In the genomic region with DNA sequence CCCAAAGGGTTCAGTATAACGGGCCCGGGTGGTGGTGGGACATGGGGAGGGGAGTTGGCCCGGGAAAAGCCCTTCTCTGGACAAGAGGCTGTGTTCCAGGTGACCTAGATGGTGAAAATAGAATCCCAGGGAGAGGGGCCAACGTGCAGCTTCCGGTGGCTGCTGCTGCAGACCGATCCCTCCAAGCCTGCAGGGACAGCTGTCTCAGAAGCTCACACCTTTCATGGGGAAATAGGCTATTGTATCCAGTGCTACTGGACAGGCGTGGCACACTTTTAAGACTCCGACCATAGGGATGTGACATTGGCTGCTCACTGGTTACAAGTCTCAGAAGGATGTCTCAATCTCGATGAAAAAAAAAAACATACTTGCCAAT, we compare ENCODE assay signal across 9 mouse cellular contexts. TPM values are rescaled to one million over a fixed set of nuclear protein-coding genes. Genes with fewer than 3 reads are reported as not detected.
DNase-seq lines count a peak whose midpoint lies in the region; ATAC-seq lines count a peak whose summit lies in the region.
"Had no signal": no experiment of that assay in that cellular context is flagged by ENCODE, and none has a peak within 500 bp of the region (broad histone marks: within the 10 kb centered on the region; RNA-seq: fewer than 3 reads in every experiment).

No protein-coding gene starts in this region.

- intact Hi-C loops in gastrocnemius, postnatal 14 days (cut with DNase I; ENCODE audit: low total_unique reads): no loop called here

- H3K36me3 ChIP-seq in heart, embryonic 12.5 days: no peaks in the 10 kb centered on the region
- no peaks in the 10 kb centered on the region for H3K36me3 ChIP-seq in embryonic facial prominence, embryonic 12.5 days
- H3K36me3 ChIP-seq in hindbrain, embryonic 11.5 days (ENCODE audit: control insufficient read depth, insufficient read depth, low read length): no peaks in the 10 kb centered on the region
- H3K36me3 ChIP-seq in midbrain, embryonic 12.5 days: no peaks in the 10 kb centered on the region

- peak; percentile 48 for ATAC-seq in heart, embryonic 12.5 days (ENCODE audit: insufficient number of reproducible peaks, low FRiP score)
- no peak for ATAC-seq in embryonic facial prominence, embryonic 12.5 days (ENCODE audit: insufficient number of reproducible peaks, insufficient read depth, low FRiP score, low TSS enrichment)
- peak; percentile 30; the same call in 1 of the 2 replicates for ATAC-seq in hindbrain, embryonic 11.5 days (ENCODE audit: low FRiP score)
- ATAC-seq in midbrain, embryonic 12.5 days (ENCODE audit: low FRiP score, low read depth): peak; percentile 12; the same call in 1 of the 2 replicates

- no peaks in the 10 kb centered on the region for H3K9me3 ChIP-seq in heart, embryonic 12.5 days (replicated peaks)
- no peaks in the 10 kb centered on the region for H3K9me3 ChIP-seq in embryonic facial prominence, embryonic 12.5 days
- no peaks in the 10 kb centered on the region for H3K9me3 ChIP-seq in hindbrain, embryonic 11.5 days (ENCODE audit: control insufficient read depth, low read length)
- H3K9me3 ChIP-seq in midbrain, embryonic 12.5 days: no peaks in the 10 kb centered on the region

- peak overlapping the region; percentile 86; the same call in 1 of the 2 replicates for H3K9ac ChIP-seq in heart, embryonic 12.5 days
- 0 out of 2 replicates have a peak overlapping the region, but pooled peaks have one; percentile 54 for H3K9ac ChIP-seq in embryonic facial prominence, embryonic 12.5 days
- H3K9ac ChIP-seq in hindbrain, embryonic 11.5 days (ENCODE audit: low read depth, low read length): peak overlapping the region; percentile 81; the same call in 1 of the 2 replicates
- H3K9ac ChIP-seq in midbrain, embryonic 12.5 days (replicated peaks): peak overlapping the region; percentile 70; the same call in 1 of the 2 replicates

- no peak for DNase-seq in heart, adult 8-10 months (ENCODE audit: low spot score)
- no peak for DNase-seq in hindbrain, embryonic 11.5 days (ENCODE audit: low spot score)
- no peak for DNase-seq in layer of hippocampus, postnatal 14 days (ENCODE audit: low spot score in 2 of 2)
- no peak for DNase-seq in thymus, postnatal 0 days (ENCODE audit: low spot score)
- DNase-seq in gastrocnemius, postnatal 14 days: no peak

- H3K4me1 ChIP-seq in heart, embryonic 12.5 days (replicated peaks): peaks cover 18% of the 10 kb centered on the region
- peaks cover 17% of the 10 kb centered on the region for H3K4me1 ChIP-seq in embryonic facial prominence, embryonic 12.5 days
- peaks cover 2% of the 10 kb centered on the region; the same call in 1 of the 2 replicates for H3K4me1 ChIP-seq in hindbrain, embryonic 11.5 days (replicated peaks; ENCODE audit: control insufficient read depth, insufficient read depth, low read length)
- peaks cover 9% of the 10 kb centered on the region for H3K4me1 ChIP-seq in midbrain, embryonic 12.5 days

- peak overlapping the region; percentile 86 for H3K27ac ChIP-seq in heart, embryonic 12.5 days (ENCODE audit: poor library complexity, severe bottlenecking)
- no peak overlapping the region for H3K27ac ChIP-seq in embryonic facial prominence, embryonic 12.5 days
- H3K27ac ChIP-seq in hindbrain, embryonic 11.5 days (ENCODE audit: low read depth, low read length): no peak overlapping the region
- H3K27ac ChIP-seq in midbrain, embryonic 12.5 days (replicated peaks): no peak overlapping the region

- peak overlapping the region; percentile 79 for H3K4me3 ChIP-seq in heart, embryonic 12.5 days
- H3K4me3 ChIP-seq in embryonic facial prominence, embryonic 12.5 days: peak overlapping the region; percentile 47
- peak overlapping the region; percentile 56; the same call in 1 of the 2 replicates for H3K4me3 ChIP-seq in hindbrain, embryonic 11.5 days (ENCODE audit: low read depth, low read length)
- H3K4me3 ChIP-seq in midbrain, embryonic 12.5 days: peak overlapping the region; percentile 62

- H3K4me2 ChIP-seq in heart, embryonic 12.5 days: peak overlapping the region; percentile 96
- peak overlapping the region; percentile 84 for H3K4me2 ChIP-seq in embryonic facial prominence, embryonic 12.5 days (replicated peaks)
- H3K4me2 ChIP-seq in hindbrain, embryonic 11.5 days (replicated peaks; ENCODE audit: low read depth, low read length): peak overlapping the region; percentile 94
- H3K4me2 ChIP-seq in midbrain, embryonic 12.5 days (replicated peaks): peak overlapping the region; percentile 93

- 18% methylated on average over 9 of the region's 9 CpGs for WGBS in heart, embryonic 12.5 days
- 21% methylated on average over 9 of the region's 9 CpGs for WGBS in embryonic facial prominence, embryonic 12.5 days
- WGBS in hindbrain, embryonic 11.5 days: 21% methylated on average over 9 of the region's 9 CpGs
- WGBS in midbrain, embryonic 12.5 days: 20% methylated on average over 9 of the region's 9 CpGs

- H3K27me3 ChIP-seq in heart, embryonic 12.5 days (replicated peaks): no peaks in the 10 kb centered on the region
- no peaks in the 10 kb centered on the region for H3K27me3 ChIP-seq in embryonic facial prominence, embryonic 12.5 days
- no peaks in the 10 kb centered on the region for H3K27me3 ChIP-seq in hindbrain, embryonic 11.5 days (ENCODE audit: control insufficient read depth, insufficient read depth, low read length)
- no peaks in the 10 kb centered on the region; the same call in 1 of the 2 replicates for H3K27me3 ChIP-seq in midbrain, embryonic 12.5 days

RNA-seq across cellular contexts. Expression of a gene that starts 0.5 kb away (rescaled TPM):
- 0.69 and 1.2 TPM in 2 replicates for polyA plus RNA-seq in heart, embryonic 12.5 days (2016; fragmentation: Nextera tagmentation; extraction: Ambion mirVana)
- under 1 TPM; 0.16 to 0.23 (median 0.19) TPM for total RNA-seq in heart, adult 8-10 months (2022)
- 3.0 and 3.3 TPM in 2 replicates for polyA plus RNA-seq in embryonic facial prominence, embryonic 12.5 days (2016; fragmentation: Nextera tagmentation; extraction: Ambion mirVana)
- 0.31 and 0.42 TPM in 2 replicates for polyA plus RNA-seq in hindbrain, embryonic 11.5 days (2014; fragmentation: Nextera tagmentation; extraction: Ambion mirVana)
- polyA plus RNA-seq in midbrain, embryonic 12.5 days (2016; fragmentation: Nextera tagmentation; extraction: Ambion mirVana): 0.42 TPM in 1 of 2 replicates, not detected in the other
- under 1 TPM; 0.25 to 0.38 TPM for total RNA-seq in layer of hippocampus, postnatal 14 days (2021)
- 0.12 and 0.31 TPM in 2 replicates for polyA plus RNA-seq in thymus, postnatal 0 days (2015; fragmentation: Nextera tagmentation; extraction: Ambion mirVana)
- under 1 TPM; 0.10 to 0.18 TPM for total RNA-seq in gastrocnemius, postnatal 14 days (2021)
- total RNA-seq: megakaryocyte-erythroid progenitor cell, adult 5-6 weeks had no signal
